Mouse (Mus musculus) CH12.LX (cell line): ENCODE results near the gene Nt5c.

Experiments used
- EP300 ChIP-seq: IDR thresholded peaks from 2 replicates; pipeline ENCODE4 v1.6.1; 2011; ENCODE audit warnings: low read length, improper control_type of control experiment
- GABPA ChIP-seq: IDR thresholded peaks from 2 replicates; pipeline ENCODE4 v1.6.1; 2012; ENCODE audit warnings: low read depth, low read length, improper control_type of control experiment, inconsistent platforms; ENCODE audit not compliant: insufficient replicate concordance
- HCFC1 ChIP-seq: IDR thresholded peaks from 2 replicates; pipeline ENCODE4 v1.6.1; 2012; ENCODE audit warnings: low read depth, mild to moderate bottlenecking, inconsistent platforms, low read length, improper control_type of control experiment
- NRF1 ChIP-seq: IDR thresholded peaks from 2 replicates; pipeline ENCODE4 v1.6.1; 2014; ENCODE audit warnings: low read depth, mild to moderate bottlenecking, inconsistent platforms, low read length, improper control_type of control experiment, moderate library complexity
- PAX5 ChIP-seq: IDR thresholded peaks from 2 replicates; pipeline ENCODE4 v1.6.1; 2012; ENCODE audit warnings: low read length, inconsistent platforms, mixed read lengths
- UBTF ChIP-seq: IDR thresholded peaks from 2 replicates; pipeline ENCODE4 v1.6.1; 2012; ENCODE audit warnings: low read depth, mild to moderate bottlenecking, inconsistent platforms, low read length, improper control_type of control experiment, moderate library complexity
- USF1 ChIP-seq: IDR thresholded peaks from 2 replicates; pipeline ENCODE4 v1.6.1; 2014; ENCODE audit warnings: low read depth, mild to moderate bottlenecking, inconsistent platforms, low read length, improper control_type of control experiment

DNA sequence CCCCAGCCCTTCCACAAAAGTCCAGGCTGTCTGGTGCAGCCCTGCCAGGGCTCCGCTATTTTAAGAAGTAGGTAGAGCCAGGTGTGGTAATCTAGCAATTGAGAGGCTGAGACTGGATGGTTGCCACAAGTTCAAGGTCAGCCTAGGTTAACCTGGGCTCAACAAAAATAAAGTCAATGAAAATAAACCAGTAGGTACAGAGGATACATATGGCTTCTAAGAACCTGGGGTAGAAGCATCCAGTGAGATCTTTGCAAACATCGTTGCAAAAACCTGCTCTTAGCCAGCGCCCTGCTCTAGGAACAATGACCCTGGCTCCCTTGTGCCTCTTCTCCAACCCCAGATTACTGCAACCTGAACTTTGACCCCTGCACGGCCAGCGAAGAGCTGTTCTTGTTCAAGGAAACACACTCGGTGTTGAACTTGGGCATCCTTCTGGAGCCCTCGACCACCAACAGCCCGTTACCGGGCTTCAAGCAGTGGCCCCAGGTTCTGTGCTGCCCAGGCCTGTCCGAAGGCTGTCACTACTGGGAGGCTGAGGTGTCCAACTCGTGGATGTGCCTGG, 44.3 kb downstream of the Nt5c start:
- TF ChIP-seq EP300 = no peak
- TF ChIP-seq NRF1 = no peak
- TF ChIP-seq USF1 = no peak
- no peak for TF ChIP-seq GABPA
- TF ChIP-seq UBTF = no peak
- TF ChIP-seq PAX5 = no peak
- no peak for TF ChIP-seq HCFC1
